Mouse (Mus musculus) large intestine, adult 2 months (tissue): ENCODE data around the gene Hba-a1. TPM values are rescaled to one million over a fixed set of nuclear protein-coding genes. Genes with fewer than 3 reads are reported as not detected.
"Not testable (repeated sequence)": the region's sequence is repeated elsewhere in the genome, so short reads cannot be mapped to it uniquely, and the experiment has no call there.

Source experiments
- DNase-seq: peaks from one replicate; pipeline ENCODE4 v3.0.0-alpha.2; 2012; ENCODE audit warnings: low read depth, low spot score
- WGBS: fragments of 180-500 bp; shearing (Covaris S2); methylation state at CpG from one replicate; pipeline ENCODE4 v1.1.7; 2018; 5-methylcytosine and 5-hydroxymethylcytosine counted together
- polyA plus RNA-seq: library from polyadenylated mRNA; depleted of rRNA; stranded (reverse); fragments of >200 nt; gene quantifications from 2 replicates; pipeline ENCODE4 v1.2.3, GENCODE M21; 2012

Hba-a1 gene
- polyA plus RNA-seq, 1 experiment: 63.7 TPM

GRCm38 (mm10) chr11:32256566-32256965 is 26.7 kb upstream of the Hba-a1 start:
- DNase-seq: no peak
- 93% methylated on average over 3 of the region's 3 CpGs for WGBS

- WGBS: 84% methylated on average over 10 of the region's 10 CpGs
- no peak for DNase-seq
Measured at GRCm38 (mm10) chr11:32262674-32263415, 20.5 kb upstream of the Hba-a1 start.

DNA sequence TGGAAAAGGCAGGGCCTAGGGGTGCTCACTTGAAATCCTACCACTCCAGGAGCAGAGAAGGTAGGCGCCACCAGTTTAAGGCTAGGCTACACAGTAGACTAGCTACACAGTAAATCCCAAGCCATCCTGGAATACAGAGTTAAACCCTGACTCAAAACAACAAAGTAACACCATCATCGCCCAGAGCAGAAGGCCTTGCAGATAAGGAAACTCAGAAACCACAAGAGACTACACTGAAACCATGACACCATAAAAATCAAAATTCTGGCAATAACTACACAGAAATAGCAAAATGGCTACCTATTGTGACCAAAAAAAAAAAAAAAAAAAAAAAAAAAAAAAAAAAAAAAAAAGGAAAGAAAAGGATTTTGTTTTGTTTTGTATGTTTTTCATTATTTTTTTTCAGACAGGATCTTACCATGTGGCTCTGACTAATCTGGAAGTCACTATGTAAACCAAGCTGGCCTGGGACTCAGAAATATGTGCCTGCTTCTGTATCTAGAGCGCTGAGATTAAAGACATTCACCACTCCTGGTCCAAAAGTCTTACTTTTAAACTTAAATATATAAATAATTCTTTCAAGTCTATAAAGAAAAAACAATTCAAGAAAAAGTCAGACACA is 18.1 kb upstream of the Hba-a1 start:
- 89% methylated on average over 3 of the region's 3 CpGs for WGBS
- DNase-seq: no peak

- 91% methylated on average over 6 of the region's 6 CpGs for whole genome bisulfite sequencing
- DNase-seq: no peak
Measured at GRCm38 (mm10) chr11:32266194-32266593, 17.1 kb upstream of the Hba-a1 start.

DNA sequence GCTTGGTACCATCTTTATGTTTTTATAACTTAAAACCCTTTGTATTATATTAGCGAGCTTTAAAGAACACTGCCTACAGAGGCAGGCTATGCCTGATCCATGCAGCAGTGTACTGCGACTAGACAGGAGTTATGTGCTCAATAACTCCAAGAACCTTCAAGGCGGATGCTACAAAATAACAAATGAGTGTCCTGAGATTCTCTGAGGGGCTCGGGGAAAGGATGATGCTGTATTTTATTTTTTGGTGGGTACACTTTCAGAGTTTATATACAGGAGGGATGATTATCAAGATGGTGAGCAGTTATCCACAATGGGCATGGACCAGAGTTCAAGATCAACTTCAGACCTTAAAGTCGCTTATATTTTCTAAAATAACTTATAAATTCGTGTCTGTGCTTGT is 16.5 kb upstream of the Hba-a1 start:
- no peak for DNase-seq

DNA sequence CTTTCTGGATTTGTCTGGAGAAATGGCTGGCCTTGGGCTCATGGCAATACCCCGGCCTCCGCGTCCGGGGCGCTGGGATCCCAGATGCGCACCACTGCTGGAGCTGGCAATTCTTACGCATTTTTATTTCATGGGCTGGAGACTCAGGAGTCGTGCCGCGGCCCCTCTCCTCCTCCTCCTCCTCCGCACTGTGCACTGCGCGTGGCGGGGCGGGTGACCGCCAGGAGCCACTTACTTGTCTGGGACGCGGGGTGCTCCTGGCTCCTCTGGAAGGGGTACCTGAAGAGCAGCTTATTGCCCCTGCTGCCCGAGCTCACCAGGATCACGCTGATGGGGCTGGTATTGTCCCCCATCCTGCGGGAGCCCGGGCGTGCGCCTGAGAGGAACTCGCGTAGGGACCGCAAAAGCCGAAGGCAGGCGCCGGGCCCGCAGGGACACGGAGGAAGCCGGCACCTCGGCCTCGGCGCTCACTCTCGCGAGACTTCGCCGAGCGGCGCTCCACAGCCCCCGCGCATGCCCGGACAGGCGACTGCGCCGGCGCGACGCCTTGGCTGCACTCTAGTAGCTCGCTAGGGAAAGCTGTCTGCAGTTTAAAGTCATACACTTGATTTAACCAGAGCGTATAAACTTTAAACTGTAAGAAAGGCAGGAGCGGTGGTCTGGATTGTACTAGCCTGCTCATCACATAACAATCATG is 16.0 kb upstream of the Hba-a1 start, which contains the start of gene Nprl3:
Nprl3 (minus strand) TSS at position 520 of the 697 bp plus-strand sequence.
- under 1% methylated on average over 54 of the region's 54 CpGs for WGBS
- DNase-seq: peak; percentile 70

More for the DNA sequence above, 16.5 kb upstream of the Hba-a1 start:
- 16% methylated on average over 6 of the region's 6 CpGs for WGBS

GRCm38 (mm10) chr11:32267964-32268363 is 15.3 kb upstream of the Hba-a1 start:
- no peak for DNase-seq
- 28% methylated on average over 5 of the region's 5 CpGs for WGBS

- 78% methylated on average over 5 of the region's 5 CpGs for WGBS
Measured at GRCm38 (mm10) chr11:32268952-32269351, 14.4 kb upstream of the Hba-a1 start.

GRCm38 (mm10) chr11:32271178-32271577 is 12.1 kb upstream of the Hba-a1 start:
- 38% methylated on average over 4 of the region's 4 CpGs for WGBS
- no peak for DNase-seq

More at GRCm38 (mm10) chr11:32268952-32269351, 14.4 kb upstream of the Hba-a1 start:
- DNase-seq: no peak

GRCm38 (mm10) chr11:32276347-32276746 is 7.0 kb upstream of the Hba-a1 start, which contains the start of gene Hba-x:
Gene Hba-x, plus strand, starts transcription at chr11:32276400.
- WGBS: 72% methylated on average over 3 of the region's 3 CpGs
- no peak for DNase-seq

DNA sequence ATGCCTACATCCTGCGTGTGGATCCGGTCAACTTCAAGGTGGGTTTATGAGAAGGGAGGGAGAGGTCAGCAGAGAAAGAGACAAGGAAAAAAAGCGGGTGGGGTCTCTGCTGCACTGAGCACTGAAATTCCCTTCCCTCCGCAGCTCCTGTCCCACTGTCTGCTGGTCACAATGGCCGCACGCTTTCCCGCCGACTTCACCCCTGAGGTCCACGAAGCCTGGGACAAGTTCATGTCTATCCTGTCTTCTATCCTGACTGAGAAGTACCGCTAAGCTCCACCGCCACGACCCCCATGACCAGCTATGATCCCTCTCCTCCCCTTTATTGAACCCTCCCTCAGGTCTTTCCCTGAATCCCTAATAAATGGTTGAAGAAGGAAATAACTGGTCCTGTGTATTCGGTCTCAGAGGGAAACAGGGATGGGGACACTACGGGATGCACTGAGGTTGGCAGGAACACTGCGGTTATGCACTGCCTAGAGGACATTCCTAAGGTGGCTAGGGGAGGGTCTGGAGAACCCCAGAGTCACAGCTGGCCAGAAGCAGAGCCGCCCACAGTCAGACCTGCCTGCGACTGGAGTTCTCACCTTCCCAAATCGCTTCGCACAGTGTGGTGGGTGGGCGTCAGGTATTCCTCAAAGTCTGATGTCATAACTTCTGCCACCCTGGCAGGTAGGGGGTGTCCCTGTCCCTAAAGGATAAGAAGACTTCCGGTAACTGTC is 5.4 kb upstream of the Hba-a1 start:
- 66% methylated on average over 21 of the region's 21 CpGs for WGBS
- no peak for DNase-seq

- WGBS: 73% methylated on average over 12 of the region's 12 CpGs
- DNase-seq: no peak
Measured at GRCm38 (mm10) chr11:32278458-32278957, 4.8 kb upstream of the Hba-a1 start.

DNA sequence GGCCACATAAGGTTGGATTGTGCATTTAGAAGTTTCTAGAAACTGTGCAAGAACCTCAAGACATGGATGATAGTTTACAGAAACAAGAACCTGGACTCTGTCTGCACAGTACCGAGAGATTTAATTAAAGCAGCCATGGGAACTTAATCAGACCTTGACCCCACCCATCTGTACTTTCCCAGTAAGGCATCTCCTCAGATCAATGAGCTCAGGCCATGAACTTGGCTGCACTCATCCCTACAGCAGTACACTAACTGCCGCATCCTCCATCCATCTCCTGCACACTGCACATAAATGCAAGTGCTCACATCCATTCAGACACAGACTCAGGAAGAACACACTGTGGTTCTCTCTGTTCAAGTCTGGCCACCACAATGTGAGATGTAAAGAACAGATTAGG is 2.7 kb upstream of the Hba-a1 start:
- WGBS: 54% methylated on average over 2 of the region's 2 CpGs

GRCm38 (mm10) chr11:32281416-32282144 is 1.7 kb upstream of the Hba-a1 start:
- no peak for DNase-seq
- 79% methylated on average over 1 of the region's 1 CpGs for WGBS

More for the DNA sequence above, 2.7 kb upstream of the Hba-a1 start:
- DNase-seq: no peak

DNA sequence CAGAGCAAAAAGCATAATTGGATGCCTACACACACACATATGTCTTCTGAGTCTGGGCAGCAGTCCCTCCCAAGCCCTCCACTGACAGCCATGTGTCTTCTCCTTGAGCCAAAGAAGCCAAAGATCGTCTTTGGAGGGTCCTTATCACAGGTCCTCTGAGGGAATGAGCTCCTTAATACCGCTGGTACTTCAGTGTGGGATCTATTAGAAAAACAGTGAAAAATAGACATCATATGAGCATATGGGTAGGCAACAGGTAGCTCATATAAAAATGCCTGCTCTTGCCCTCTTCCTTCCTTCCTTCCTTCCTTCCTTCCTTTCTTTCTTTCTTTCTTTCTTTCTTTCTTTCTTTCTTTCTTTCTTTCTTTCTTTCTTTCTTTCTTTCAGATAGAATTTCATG is 1.3 kb downstream of the Hba-a1 start:
- WGBS: 44% methylated on average over 2 of the region's 2 CpGs
- not testable (repeated sequence) for DNase-seq

DNA sequence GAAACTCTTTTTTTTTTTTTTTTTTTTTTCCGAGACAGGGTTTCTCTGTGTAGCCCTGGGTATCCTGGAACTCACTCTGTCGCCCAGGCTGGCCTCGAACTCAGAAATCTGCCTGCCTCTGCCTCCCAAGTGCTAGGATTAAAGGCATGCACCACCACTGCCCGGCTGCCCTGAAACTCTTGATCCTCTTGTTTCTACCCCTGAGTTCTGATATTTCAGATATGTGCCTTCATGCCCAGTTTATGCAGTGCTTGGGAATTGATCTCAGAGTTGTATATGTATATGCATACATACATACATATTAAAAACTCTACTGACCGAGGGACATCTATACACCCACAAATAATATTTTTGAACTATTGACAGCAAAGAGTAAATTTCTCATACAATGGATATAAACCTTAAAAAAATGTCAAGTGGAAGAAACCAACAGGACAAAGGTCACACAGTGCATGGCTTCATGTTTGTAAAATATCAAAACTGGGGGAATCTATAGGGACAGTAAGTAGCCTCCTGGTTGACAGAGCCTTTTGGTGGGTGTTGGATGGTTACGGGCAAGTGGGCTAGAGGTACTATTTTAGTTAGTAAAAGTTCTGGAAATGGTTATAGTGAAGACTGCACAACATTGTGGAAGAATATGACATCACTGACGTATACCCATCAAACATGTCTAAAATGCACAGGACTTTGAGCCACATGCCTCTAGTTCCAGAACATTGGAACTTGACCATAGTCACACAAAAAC is 1.9 kb downstream of the Hba-a1 start:
- WGBS: 78% methylated on average over 7 of the region's 7 CpGs
- no peak for DNase-seq

- not testable (repeated sequence) for DNase-seq
Measured at GRCm38 (mm10) chr11:32285887-32286286, 2.6 kb downstream of the Hba-a1 start.
